Mouse (Mus musculus): ENCODE results near the gene BC051665.
A peak's percentile ranks its signal among the peaks of the same experiment; 100 is the strongest.

Gene BC051665

GRCm38 (mm10) chr13:60743381-60744077 is 42.6 kb downstream of the BC051665 start:
- DNase-seq (ENCODE audit: low spot score), result peak; percentile 74

GRCm38 (mm10) chr13:60742611-60743010 is 43.6 kb downstream of the BC051665 start:
- DNase-seq (ENCODE audit: low spot score), result no peak

GRCm38 (mm10) chr13:60740248-60740647 is 45.9 kb downstream of the BC051665 start:
- no peak for DNase-seq (ENCODE audit: low spot score)

- DNase-seq (ENCODE audit: low spot score), result peak; percentile 82
Observed at GRCm38 (mm10) chr13:60738429-60738828, 47.7 kb downstream of the BC051665 start.

GRCm38 (mm10) chr13:60737632-60738324 is 48.4 kb downstream of the BC051665 start:
- DNase-seq (ENCODE audit: low spot score), result peak; percentile 90

- no peak for DNase-seq (ENCODE audit: low spot score)
Observed at GRCm38 (mm10) chr13:60736421-60737105, 49.6 kb downstream of the BC051665 start.

GRCm38 (mm10) chr13:60735306-60735705 is 50.9 kb downstream of the BC051665 start:
- DNase-seq (ENCODE audit: low spot score), result no peak

Data from MN1 (cell line).